Mouse (Mus musculus) adrenal gland, postnatal 10 days (tissue): Measurements from ENCODE around the gene Mdfic. TPM values are rescaled to one million over a fixed set of nuclear protein-coding genes. Genes with fewer than 3 reads are reported as not detected.

ENCODE experiments used
- DNase-seq: peaks from one replicate; pipeline ENCODE4 v3.0.0; 2021; ENCODE audit warnings: mixed read lengths
- total RNA-seq, 2 experiments: library from RNA; stranded (reverse); gene quantifications; 2 replicates each; pipeline ENCODE4 v1.2.3; 2021

Mdfic gene
- total RNA-seq, 2 experiments from 2014 or later, result 51.9 to 55.3 TPM

DNA sequence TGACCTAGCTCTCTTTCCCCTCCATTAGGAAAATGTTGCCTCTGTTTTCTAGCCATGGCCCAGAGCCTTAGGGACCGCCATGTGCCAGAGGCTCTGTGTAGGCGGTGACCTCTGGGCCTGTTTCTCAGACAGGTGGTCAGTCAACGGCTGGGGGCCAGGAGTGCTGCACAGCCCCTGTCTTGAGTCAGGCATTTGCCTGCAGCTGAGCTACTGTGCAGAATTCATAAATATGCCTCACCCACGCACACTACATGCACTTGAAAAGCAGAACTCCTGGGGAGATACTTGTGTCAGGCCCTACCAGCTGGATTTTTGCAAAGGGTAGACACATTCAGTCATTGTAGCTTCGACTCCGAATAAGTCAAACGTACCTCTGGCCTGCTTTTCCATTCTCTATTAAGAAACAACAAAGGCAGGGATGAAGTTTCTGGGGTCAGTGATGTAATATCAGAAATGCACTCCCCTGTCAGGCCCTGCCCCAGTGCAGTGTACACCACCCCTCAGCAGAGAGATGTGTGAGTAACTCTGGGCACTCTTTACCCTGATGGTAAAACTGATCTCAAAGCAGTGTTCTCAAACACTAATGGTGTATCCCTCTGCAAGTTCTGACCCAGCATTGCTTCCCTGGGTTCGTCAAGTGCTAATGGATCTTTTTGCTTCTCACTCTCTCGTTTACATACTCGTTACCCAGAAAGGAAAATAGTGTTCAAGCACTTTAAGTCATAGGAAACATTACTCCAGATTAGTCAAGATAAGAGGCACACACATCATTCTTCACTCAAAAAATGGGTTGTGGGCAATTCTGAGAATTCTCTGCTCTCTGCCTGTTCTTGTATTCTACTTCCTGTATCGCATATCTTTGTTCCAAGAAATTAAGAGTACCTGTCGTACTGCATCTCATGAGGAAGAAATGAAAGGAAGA lies 72.5 kb downstream of the Mdfic start:
- DNase-seq, result peak; percentile 50

DNA sequence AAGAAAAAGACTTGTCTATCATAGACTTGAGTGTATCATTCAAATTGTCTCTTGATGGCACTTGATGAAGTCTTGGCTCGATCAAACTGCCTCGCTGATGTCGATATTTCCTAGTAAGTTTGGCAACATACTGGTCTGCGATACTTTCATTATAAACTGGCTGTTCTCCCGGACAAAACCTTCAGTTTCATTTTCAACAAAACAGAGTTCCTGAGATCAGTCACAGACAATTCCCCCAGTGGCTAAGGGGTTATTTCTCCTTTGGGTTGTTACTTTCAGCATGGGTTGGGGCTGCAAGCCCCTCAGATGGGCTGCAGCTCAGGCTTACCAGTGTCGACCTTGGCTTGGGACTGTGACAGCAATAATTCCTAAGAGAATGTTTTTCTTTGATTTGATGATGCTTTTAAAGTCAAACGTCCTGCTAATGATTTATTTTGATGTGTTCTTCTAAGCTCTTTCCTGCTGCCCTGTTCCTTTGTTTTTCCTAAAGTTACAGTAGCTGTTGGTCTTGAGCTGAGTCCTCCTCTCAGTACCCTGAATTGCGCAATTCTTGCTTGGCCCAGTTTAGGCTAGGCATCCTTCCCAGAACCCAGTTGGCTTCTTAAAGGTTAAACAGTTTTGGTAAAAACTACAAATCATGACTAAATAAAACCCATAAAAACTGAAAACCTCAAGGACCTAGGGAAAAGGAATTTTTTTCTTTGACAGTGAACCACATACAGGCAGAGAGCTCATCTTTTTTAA lies 73.3 kb downstream of the Mdfic start:
- peak; percentile 84 for DNase-seq

DNA sequence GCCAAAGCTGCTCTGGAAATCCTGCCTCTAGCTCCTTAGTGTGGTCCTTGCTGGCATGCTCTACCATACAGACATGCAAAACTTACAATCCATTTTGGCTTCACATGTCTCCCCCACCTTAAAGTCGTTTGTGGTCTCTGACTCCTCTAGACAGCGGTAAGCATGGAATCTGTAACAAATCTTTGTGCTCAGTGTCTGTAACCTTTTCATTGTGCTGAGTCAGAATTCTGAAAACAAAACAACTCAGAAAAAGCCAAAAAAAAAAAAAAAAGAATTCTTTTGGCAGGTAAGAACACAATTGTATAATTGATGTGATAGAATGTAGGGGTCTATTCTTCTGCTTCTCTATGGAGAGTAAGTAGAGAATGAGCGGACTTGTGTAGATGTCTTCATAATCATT lies 74.3 kb downstream of the Mdfic start:
- no peak for DNase-seq

DNA sequence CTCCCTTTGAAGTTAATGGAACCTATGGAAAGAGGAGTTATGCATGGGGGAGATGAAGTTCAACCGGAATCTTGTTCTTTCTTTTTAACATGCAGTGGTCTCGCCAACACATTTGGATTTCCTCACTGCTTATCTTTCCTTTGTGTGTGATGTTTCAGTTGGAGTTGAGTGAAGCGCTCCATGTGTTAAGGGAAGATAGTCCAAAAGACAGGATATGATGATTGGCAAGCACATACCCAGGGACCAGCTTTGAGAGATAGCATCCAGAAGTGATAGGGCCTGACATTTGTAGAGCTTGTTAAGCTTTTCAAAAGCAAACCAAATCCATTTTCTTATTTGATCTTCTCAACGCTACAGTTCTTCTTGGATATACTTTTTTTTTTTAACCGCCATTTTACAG lies 86.9 kb downstream of the Mdfic start:
- no peak for DNase-seq

DNA sequence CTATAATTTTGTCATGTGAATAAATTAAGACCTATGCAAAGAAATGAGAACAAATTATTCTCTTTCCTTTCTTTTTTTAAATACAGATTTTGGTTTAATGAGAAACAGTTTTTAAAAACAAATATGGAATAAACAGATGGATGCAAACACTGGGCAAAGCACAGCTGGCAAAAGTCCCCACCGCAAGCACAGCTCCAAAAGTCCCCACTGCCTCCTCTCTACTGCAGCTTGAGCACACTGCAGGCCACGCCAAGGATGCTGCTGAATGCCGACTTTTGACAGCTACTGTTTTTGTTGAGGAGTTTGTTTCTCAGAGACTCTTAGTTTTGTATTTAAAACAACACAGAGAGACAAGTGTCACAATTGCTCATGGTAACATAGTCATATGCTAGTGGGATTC lies 104.8 kb downstream of the Mdfic start:
- no peak for DNase-seq

DNA sequence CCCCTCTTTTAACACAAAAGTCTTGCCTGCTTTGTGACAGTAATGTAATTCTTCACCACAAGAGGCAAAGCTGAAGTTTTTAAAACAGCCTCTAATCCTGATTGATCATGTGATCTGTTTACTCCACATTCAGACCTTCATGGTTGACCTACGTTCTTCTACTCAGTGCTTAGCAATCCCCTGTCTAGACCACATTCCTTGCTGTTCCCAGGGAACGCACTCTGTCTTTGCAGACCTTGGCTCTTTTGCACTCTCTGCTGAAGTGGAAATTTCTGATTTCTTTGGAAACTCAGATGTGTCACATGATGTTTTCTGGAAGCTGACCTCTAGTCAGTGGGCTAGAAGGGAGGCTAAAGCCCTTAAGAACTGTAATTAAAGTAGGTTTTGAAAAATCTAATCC lies 109.4 kb downstream of the Mdfic start:
- no peak for DNase-seq

DNA sequence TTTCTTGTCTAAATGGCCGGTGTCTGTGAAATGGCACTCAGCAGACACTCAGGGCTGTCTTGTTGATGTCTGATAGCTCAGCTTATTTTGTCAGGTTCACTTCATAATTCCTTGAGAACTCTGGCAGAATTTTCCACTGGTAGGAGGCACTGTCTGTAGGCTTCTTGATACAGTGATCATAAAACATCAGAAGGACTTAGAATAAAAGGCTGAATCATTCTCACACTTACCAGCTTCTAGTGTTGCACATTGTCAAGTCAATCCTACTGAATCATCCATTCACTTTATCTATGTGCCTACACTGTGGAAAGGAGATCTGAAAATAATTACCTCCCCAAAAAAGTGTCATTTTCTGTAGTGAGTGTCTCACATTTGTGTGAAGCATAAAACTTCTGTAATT lies 110.2 kb downstream of the Mdfic start:
- DNase-seq, result no peak

DNA sequence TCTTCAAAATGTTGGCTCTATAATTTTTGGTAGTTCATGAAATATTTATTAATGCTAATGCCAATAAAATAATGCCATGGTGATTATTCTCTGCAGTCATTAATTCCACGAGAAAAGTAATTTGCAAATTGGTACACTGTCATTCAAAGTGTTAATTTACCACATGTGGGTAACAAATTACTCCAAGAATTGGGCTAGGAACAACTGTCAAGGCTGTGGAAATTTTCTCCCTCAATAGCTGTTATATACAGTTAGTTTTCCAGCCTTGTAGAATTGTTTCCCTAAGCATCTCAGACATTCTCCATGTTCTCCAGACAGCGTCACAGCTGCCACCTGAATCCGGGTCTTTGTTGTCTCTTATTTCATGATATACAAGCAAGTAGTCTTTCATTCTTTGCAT lies 117.2 kb downstream of the Mdfic start:
- DNase-seq, result no peak

DNA sequence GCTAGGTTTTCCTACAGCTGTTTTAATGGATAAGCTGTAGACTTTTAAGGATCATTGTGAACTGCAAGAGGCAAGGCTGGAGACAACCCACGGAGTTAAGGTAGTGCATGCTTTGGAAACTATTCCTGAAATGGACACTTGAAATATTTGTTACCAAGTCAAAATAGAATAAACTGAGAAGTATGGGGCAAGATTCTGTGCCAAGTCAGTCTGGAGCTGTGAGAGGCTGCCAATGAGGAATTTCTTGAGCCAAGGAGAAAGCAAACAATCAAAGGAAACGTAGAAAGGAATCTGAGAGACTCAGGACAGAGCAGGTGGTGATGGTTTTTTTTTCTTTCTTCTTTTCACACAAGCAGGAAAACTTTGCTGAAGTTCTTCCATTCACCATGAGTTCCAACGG lies 119.4 kb downstream of the Mdfic start:
- no peak for DNase-seq

DNA sequence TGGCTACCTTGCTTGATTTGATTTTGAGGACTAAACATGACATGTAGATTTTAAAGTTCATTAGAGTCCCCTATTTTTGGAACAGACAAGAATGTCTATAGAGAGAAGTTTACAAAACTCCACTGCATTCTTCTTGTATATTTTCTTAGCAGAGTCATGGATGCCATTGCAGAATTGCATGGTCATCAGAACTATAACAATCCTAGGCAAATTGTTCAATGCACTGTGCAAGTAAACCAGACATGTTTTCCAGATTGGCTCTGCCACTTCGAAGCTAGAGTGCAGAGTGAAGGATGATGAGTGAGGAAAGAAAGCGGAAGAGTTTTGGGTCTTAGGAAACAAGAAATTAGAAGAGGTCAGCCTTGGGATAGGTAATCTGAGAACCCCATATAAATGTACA lies 120.0 kb downstream of the Mdfic start:
- no peak for DNase-seq

DNA sequence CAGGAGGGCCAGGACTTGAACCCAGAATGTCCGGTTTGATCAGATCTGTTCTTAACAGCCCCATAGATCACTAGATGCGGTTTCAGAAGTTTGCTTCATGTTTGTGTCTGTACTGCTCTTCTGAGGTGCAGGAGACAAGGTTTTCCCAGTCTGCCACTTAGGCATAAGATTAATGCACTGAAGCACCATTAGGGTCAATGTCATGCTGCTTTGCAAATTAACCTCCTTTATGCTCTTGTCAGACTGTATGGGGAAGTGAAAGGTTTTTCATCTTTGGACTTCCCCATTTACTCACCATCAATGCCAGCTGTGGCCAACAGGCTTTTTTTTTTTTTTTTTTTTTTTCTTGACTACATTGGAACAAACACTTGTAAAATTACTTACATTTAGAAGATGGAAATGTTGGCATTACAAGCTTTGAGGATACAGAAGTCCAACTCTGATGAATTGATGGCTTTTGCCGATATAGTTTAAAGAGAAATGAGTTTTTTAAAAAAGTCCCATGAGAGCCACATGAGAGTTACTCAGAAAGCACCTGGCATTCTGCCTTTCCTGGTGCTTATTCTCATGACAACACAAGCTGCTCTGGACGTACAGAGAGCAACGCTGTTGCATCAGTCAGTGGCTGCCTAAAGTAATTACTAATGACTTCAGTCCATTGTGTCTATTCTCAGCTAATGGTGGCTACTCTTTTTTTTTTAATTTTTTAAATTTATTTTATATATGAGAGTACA lies 121.2 kb downstream of the Mdfic start:
- DNase-seq, result no peak

DNA sequence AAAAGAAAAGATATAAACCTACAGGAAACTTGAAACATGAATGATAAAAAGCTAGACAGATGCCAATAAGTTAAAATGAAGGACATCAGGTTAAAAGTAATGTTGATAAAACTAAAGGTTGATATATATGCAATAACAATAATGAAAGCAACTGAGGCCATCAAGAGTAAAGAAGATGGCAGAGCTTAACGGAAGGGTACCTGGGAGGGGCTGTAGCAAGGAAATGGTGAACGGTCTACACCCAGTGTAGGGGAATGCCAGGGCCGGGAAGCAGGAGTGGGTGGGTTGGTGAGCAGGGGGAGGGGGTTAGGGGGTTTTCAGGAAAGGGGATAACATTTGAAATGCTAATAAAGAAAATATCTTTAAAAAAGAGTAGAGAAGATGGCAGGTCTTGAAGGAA lies 122.8 kb downstream of the Mdfic start:
- DNase-seq, result no peak

DNA sequence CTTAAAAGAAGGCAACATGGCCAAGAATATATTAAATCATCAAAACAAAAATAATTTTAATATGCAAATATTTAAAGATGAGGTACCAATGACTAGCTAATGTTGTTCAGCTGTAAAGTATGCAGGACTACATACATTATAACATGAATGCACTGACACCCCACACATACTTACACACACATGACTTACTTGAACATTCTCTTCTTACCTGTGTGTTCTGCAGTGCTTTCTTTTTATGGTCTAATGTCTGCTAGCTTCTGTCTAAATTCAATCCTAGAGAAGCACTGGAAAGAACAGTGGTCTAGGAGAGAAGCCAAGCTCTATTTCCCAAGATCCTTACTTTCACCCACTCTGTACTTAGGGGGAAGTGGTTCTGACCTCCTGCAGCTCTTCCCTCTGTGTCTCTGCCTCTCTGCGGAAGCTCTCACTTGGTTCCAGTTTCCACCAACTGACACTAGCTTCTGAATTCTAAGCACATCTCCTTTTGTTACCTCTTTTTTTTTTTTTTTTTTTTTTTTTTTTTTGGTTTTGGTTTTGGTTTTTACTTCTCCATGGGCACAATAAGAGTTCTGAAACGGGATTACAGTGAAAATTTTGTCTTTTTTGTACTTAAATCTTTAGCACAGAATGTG lies 125.4 kb downstream of the Mdfic start:
- DNase-seq, result no peak
